Mouse (Mus musculus) heart, postnatal 14 days (tissue): ENCODE results near the gene Fli1. TPM values are rescaled to one million over a fixed set of nuclear protein-coding genes. Genes with fewer than 3 reads are reported as not detected.

Experiments used
- DNase-seq, 2 experiments: peaks; one replicate each; pipeline ENCODE4 v3.0.0; 2021 to 2022
- intact Hi-C: fragments of 180-260 bp; cut with DNase I; formaldehyde crosslinking; loops from one replicate; pipeline ENCODE4 v1.15.1; 2025
- total RNA-seq, 2 experiments: library from RNA; stranded (reverse); gene quantifications; 2 replicates each; pipeline ENCODE4 v1.2.3; 2021

Gene Fli1
- total RNA-seq, 2 experiments from 2014 or later, result 37.0 to 41.0 TPM

DNA sequence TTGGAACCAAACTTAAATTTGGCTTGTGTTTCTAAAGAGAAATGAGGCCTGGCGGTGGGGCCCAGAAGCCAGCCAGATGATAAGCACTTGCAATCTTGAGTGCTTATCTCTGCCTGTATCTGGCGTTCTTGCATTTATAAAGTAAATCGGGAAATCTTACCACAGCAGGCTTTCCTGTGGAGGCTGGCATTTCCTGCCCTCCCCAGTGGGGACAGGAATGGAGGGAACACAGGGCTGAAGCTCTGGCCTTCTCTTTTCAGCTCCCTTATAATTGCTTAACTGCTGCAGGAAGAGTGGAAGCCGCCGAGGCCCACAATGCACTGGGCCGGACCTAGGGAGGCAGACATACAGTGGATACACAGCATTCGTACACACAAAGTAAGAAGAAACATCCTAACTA is 13.7 kb upstream of the Fli1 start:
- intact Hi-C loops, result no loop called here
- no peak for DNase-seq

DNA sequence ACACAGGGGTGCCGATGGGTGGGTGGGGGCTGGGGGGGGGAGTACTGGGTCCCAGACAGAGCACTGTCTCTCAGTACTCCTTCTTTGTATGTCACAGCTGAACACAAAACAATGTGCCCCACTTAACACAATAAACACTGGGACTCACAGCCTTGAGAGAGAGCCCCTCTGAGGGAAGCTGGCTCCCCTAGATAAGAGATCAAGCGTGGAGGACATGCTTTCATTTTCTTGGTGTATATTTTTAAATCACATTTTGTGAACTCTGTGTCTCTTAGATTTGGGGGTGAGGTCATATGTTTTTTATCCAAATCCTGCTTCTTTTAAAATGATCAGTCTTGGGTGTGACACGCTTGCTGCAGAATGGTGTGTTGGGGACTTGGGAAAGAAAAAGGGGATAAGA is 12.6 kb upstream of the Fli1 start:
- no peak for DNase-seq
- intact Hi-C loops, result no loop called here

DNA sequence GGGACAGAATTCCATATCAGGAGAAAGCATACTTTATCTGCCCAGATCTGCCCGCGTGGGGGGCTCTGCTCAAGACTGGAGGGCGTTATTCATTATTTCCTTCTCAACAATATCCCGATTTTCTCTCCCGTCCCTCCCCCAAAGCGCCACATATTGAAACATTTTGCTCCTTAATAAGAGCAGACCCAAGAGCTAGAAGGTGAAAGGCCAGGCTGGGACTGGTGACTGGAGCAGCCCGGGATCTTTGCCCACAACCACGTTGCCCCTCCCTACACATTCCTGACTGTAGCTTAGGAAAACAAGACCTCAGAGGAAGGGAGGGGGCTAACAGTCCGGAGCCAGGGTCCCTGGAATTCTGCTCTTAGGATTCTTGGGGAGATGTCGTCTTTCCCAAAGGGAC is 7.9 kb upstream of the Fli1 start:
- intact Hi-C loops, result no loop called here
- no peak for DNase-seq

DNA sequence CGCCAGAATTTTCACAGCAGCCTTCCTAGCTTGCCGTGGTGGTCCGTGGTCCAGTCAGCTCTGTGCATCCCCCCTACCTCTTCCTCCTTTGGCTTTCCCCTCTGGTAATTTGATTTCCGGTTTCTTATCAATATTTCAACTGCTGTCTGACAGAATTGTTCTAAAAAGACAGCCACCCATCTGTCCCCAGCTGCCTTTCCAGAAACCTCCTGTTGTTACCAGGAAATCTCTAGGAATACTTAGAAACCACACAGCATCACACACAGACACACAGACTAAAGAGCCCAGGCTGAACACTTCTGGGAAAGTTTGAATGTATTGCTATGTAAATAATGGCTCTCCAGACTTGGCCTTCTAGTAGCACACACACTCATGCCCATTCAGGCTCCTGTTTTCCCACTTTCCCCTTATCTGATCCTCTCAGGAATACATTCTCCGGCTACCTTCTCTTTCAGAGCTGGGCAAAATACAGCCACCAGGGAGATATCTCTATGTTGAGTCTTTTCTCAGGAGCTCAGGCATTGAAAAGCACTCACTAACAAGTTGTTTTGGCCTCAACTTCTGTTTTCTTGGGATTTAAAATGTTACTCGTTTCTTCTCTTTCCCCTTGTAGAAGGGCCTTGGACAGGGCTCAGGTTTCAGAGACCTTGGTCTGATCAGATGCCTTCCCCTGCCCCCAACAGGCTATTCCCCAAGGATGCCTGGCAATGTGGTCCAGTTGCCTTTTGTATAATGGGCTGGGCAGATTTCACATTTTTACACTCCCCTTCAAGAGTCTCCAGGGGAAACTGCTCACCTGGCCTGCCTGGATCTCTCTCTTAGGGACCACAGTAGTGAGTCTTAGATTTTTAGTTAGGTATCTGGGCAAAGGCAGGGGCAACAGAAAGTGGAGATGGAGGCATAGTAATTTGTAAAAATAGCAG is 7.1 kb upstream of the Fli1 start:
- intact Hi-C loops, result no loop called here
- no peak for DNase-seq

DNA sequence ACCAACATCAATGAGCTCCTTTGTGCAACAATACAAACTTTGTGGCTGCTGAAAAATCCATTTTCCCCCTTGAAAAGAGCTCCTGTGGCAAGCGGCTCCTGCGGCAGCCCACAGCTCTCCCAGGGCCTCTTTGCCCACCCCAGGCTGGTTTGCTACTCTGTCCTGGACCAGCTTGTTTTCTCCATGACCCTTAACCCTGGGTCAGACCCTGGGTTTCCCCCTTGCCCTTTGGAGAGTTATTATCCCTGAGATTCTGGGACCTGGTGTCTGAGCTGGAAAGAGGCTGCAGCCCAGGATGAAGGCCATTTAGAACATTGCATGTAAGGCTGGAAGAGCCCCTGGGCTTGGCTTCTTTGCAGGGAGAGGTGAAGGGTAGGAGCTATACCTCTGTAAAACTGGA is 4.1 kb upstream of the Fli1 start:
- intact Hi-C loops, result no loop called here
- DNase-seq, result no peak

DNA sequence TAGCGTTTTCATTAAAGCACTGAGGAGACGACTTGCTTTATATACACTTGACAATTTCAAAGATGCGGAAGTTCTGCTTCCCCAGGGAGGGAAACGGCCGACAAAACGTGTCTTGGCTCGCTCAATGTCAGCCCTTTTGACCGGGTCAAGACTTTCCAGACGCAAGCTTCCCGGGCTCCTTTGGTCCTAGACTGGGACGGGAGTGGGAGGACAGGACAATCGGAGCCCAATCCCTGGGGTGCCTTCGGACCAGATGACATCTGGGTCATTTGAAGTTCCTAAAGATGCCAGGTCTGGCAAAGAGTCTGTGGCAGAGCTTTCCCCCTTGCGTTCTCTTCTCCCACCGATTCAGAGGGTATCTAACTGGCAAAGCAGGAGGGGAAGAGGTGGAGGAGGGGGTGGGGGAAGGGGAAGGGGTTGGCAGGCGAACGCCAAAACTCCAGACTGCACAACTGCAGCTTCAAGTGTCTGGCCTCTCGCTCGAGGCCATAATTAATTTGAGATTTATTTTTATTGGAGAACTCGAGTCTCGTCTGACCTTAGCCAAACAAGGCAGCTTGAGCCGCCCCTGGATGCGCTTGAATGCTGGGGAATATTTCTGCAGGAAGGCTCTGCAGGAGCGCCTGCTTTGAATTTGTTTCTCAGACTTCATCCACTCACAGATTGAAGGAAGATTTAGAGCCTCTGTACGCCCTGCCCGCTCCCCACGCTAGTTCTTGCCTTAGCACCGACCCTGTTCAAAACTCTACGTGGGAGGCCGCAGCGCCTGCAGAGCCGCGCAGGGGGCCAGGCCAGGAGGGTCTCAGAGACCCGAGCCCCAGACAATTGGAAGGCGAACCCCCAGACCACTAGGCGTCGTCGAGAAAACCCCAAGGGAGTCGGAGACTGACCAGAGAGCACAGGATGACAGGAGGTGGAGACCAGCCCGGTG is 2.3 kb upstream of the Fli1 start:
- peak; percentile 47 to 57 for DNase-seq

DNA sequence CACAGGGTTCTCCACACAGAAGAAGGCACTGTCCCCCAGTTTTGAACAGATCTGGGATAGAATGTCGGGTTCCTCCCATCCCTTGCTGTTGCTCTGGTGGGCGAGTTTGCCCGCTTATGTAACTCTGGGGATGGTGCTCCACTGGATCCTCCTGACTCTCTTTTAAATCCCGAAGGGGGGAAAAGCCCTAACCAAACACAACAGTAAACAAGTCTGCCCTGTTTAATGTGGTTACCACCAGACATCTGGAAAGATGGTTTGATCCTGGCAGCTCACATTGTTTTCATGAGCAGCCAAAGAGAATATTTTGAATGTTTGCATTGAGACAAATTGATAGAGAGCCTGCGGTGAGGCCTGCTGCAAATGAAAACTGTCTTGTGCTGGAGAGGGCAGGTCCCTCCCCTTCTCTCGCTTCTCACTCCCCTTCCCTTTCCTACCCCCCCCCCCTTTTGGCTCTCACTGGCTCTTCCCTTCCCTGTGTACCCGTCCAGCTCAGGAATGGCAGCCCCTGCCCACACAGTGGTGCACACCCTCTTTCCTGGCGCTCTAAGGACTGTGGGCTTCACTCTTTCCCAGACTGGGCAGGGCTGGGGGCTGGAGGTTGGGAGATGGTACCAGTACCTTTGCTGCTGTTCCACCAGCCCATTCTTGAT is 1.4 kb upstream of the Fli1 start:
- DNase-seq, result no peak
- intact Hi-C loops, result loop anchor here (5.0 kb wide), 1 partner anchor 87 kb away; no protein-coding TSS in a partner anchor

More for the DNA sequence above, 2.3 kb upstream of the Fli1 start:
- intact Hi-C loops, result loop anchor here (5.0 kb wide), 1 partner anchor 88 kb away; no protein-coding TSS in a partner anchor

DNA sequence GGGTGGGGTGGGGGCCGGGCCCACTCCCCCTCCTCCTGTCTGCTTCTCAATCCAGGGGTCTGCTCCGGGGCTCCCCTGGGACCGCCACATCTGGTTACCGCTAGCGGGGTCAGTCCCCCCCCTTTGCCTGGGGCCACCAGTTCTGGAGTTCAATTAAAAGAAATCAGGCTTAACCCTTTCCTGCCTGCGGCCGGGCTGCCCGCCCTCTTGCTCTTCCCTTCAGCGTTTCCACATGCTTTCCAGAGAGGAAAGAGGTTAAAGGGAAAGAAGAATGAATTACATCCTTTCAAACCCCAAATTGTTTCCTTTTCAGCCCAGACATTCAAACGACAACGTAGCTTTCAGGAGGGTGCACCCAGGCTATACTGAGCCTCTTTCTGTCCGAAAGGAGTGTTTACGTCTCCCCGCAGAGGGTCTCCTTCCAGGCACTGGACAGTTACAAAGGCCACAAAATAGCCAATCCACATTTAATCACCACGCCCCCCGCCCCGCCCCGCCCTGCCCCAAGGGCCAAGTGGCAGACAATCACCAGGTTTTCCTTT is 450 bp upstream of the Fli1 start:
- DNase-seq, result no peak
- intact Hi-C loops, result loop anchor here (5.0 kb wide), 1 partner anchor 86 kb away; no protein-coding TSS in a partner anchor

DNA sequence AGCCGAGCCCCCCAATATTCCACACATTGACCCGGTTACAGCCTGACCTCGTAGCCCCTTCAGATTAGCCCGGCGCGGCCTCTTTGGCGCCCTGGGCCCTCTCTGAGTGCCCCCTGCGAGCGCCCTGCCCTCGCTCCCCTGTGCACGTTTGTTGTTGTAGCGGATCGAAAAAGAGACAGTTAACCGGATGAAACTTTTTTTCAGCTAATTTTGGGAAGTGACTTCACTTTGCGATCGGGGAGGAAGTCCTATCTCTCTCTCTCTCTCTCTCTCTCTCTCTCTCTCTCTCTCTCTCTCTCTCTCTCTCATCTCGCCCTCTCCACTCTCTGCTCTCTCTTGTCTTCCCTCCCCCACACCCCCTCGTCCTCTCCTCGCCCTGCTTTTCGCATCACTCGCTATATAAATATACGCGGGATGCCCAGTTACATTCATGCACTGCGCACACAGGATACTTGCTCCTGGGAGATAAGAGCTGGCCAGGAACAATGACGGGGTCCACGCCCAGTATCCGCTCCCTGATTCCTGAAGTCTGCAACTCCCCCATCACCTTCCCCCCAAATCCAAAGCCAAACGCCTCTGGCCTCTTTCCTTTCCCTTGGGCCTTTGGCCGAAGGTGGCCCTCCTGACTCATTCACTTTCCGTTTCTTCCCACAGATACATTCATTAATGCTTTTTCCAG is 1.3 kb downstream of the Fli1 start:
- DNase-seq, result peak; percentile 65 to 67
- intact Hi-C loops, result loop anchor here (1.0 to 5.0 kb wide), 3 partner anchors 24 to 84 kb away; no protein-coding TSS in a partner anchor

DNA sequence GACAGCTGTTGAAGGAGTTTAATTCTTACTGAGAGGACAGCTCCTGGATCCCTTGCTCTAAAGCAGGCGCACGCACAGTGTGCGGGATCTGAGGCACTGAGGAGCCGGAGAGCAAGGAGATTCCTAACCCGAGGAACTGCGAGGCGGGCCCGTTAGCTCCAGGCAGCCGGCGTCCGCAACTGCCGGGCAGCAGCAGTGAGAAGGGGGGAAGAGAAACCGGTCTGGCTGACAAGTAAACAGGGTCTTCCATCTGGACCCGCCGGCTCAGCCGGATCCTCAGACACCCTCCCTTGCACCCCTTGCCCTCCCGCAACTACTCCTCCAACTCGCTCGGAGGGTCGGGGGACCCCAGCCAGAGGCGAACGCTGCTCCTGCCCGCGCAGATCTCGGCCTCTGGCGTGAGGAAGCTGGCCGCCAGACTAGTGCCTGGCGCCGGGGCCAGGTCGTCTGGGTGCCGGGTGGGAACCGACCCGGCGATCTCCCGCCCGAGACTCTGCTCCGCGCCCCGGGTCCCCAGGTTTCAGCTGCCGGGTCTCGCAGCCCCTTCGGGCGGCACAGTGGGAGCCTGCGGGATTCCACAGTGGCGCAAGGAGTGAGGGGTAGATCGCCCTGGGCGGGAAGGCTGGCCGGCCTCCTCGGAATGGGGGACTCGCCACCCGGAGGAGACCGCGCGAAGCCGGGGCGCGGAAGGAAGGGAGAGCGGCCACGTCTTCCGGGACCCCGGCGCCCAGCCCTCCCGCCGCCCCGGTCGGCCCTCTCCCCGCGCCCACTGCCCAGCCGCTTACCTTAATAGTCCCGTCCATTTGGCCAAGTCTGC is 2.0 kb downstream of the Fli1 start:
- intact Hi-C loops, result loop anchor here (1.0 to 5.0 kb wide), 3 partner anchors 23 to 83 kb away; no protein-coding TSS in a partner anchor
- peak; percentile 58 to 62 for DNase-seq

DNA sequence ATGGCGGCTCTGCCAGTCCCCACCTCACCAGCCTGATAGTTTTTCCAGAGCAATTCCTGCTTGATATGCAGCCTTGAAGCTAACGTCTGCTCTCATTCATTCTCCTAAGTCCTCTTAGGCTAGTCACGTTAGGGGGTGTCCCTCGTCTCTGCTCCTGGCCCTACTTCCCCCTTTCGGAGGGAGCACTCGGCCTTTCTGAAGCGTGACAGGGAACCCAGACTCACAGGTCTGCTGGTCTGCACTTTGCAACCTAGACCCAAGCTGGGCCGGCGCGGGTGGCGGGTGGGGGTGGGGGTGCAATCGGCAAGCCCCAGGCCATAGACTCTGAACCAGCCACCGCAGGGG is 2.6 kb downstream of the Fli1 start:
- peak in 1 of 2 experiments; percentile 42 for DNase-seq
- intact Hi-C loops, result loop anchor here (2.0 to 5.0 kb wide), 2 partner anchors 35 to 83 kb away; no protein-coding TSS in a partner anchor

DNA sequence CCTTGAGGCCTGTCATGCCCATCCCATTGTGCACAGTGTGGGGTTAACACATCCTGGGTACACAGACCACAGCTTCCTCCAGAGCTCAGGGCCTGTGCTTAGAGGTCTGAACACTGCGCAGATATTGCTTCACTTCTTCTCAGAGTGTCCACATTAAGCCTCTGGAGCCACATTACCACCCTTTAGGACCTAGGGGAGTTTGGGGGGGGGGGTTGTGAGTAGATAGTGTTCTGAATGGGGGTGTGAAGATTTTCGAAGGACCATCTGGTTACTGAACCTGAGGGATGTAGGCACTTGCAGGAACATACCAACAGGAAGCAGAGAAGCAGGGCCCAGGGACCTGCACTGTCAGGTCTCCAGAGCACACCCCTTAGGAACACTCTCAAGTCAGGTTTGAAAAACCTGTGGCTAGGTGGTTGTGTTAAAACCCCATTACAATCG is 3.3 kb downstream of the Fli1 start:
- no peak for DNase-seq
- intact Hi-C loops, result no loop called here

DNA sequence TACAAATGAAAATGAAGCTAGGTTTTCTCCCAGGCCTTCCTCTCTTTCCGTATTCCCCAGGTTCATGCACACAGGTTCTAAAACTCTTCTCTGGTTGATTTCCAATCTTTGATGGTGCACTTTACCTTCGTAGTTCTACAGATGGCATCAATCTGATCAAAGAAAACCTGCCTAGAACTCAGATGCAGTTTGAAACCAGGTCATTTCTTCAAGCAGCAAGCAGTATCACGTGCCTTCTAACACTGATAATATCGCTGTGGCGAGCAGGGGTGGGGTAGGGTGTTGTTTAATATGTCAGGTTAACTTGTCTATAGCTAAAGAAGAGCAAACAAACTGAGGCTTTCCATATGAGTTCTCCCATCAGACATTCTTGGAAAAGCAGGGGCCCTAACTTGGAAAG is 4.5 kb downstream of the Fli1 start:
- no peak for DNase-seq
- intact Hi-C loops, result no loop called here

DNA sequence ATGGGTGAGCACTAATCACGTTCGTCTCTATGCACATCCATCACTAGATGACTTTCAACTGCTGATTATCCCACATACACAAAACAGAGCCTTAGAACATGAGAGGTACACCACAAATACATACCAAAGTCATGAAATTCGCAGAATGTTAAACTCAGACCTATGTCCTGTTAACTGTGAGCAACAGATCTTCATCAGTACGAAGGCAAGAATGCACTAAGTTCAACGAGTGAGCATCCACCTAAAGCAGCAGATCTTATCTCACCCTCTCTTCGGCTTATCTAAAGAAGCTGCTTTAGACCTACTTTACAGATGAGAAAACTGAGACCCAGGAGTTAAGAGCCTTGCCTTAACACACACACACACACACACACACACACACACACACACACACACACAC is 5.0 kb downstream of the Fli1 start:
- no peak for DNase-seq
- intact Hi-C loops, result no loop called here

DNA sequence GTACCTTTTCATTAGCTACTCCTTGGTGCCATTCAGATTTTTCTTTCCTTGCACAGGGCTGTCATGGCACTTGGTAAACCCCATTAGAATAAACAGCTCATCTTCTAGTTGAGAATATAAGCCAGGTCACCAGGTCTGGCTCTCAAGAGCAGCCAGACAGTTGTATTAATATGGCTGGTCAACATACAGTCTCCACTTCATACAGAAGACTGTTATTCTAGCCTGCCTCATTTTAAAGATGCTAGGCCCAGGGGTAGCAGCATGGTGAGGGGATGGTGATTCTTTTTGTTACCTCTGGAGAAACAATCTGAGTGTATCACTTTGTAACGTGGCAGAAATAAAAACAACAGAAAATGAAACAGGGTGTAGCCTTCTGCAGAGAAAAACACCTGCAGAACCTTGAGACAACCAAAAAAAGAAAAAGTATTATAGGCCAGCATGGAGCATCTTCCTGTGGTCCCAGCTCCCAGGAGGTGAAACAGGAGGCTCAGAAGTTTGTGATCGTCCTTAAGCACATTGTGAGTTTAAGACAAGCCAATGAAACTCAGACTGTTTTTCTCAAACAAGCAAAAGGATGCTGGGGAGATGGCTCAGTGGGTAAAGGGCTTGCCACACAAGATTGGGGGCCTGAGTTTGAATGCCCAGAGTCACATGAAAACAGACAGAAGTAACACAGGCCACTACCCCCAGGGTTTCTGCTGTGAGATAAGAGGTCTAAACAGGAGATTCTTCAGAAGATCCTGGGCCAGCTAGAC is 7.3 kb downstream of the Fli1 start:
- no peak for DNase-seq
- intact Hi-C loops, result no loop called here

DNA sequence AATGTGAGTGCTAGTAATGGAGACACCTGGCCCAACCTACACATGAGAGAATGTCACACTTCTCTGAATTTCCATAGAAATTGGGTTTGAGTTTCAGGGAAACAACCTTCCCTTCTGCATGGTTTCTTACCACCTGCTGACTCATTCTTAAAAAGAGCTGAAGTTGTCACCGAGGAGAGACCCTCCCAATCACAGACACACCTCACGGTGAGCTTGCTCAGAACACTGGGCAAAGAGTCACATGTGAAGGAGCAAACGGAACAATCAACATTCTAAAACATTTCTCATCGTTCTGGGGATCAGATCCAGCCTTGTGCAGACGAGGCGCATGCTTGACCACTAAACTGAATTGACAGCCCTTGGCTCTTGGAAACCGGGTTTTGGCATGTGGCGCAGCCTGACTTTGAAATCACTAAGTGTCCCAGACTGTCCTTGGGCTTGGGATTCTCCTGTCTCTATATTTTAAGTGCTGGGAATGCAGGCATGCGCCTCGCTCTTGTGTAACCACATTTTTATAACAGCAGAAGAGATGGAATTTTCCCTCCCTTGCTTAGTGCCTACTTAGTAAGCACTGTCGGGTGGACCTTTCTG is 8.5 kb downstream of the Fli1 start:
- intact Hi-C loops, result no loop called here
- no peak for DNase-seq

DNA sequence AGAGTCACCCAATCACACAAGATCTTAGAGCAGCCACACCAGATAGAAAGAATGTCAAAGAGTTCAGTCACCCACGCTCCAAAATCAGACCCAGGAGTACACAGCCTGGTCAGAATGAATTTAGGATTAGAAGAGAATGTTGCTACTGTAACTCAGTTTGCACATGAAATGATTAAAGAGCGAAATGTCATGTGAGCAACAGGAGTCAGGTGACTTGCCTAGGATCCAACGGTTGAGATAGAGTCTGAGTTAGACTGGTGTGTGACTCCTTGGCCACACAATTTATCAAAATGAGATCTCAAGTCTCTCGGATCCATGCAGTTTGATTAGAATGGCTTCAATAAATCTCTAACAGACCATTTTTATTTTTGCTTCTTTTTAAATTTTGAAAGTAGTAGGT is 11.1 kb downstream of the Fli1 start:
- intact Hi-C loops, result no loop called here
- DNase-seq, result no peak

DNA sequence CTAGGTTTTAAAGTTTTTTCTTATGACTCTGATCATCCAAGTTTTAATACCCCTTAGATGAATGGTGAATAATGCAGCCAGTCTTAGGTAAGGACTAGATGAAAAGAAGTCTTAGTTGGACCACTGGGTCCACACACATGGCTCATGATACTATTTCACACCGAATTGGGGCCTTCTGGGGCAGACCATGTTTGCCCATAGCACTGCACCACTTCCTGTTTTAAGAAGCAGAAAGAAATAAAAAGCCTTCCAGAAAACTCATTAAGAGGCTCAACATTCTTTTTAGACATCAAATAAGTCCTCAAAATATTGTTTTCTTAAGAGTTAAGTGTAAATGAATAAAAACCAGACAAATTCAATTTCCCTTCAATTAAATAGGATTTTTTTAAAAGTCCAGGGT is 11.7 kb downstream of the Fli1 start:
- no peak for DNase-seq
- intact Hi-C loops, result no loop called here
